Mouse (Mus musculus): ENCODE results near the gene Rasa2.
A peak's percentile ranks its signal among the peaks of the same experiment; 100 is the strongest.
"Not testable (repeated sequence)": the region's sequence is repeated elsewhere in the genome, so short reads cannot be mapped to it uniquely, and the experiment has no call there.

Gene Rasa2

DNA sequence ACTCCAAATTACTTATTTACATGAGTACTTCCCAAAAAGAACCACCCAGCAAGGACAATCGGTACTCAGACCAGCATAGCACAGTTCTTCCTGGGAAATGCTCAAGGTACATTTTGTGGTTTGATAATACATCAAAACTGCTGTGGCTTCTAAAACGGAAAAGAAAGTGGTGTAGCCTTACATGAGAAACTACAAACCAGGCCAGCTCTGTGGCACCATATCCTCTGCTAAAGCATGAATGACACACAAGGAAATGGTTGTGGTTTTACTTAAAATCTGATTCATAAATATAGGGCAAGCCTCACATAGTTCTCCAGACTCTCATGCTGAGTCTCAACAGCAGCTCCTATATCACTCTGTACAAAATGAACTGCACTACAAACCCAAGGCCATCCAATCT lies 48.3 kb downstream of the Rasa2 start:
- no peak for DNase-seq

GRCm38 (mm10) chr9:96578190-96578589 lies 53.2 kb downstream of the Rasa2 start:
- no peak for DNase-seq

GRCm38 (mm10) chr9:96577674-96578073 lies 53.7 kb downstream of the Rasa2 start:
- DNase-seq: no peak

DNA sequence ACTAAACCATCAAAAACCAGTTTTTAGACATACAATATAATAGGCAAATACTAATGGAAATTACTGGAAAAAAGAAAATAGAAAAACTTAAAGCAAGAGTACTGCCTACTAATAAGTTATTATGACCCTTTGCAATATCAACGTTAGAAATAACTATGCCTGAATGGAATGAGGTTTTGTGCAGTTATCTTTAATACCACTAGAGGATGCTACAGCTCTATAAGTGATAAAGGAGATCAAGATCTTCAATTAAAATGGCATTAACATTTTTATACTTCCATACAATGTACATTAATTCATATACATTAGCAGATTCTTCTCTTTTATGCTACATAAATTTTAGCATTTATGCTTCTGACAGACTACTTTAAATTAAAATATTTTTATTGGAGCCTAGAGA lies 58.2 kb downstream of the Rasa2 start:
- DNase-seq: no peak

DNA sequence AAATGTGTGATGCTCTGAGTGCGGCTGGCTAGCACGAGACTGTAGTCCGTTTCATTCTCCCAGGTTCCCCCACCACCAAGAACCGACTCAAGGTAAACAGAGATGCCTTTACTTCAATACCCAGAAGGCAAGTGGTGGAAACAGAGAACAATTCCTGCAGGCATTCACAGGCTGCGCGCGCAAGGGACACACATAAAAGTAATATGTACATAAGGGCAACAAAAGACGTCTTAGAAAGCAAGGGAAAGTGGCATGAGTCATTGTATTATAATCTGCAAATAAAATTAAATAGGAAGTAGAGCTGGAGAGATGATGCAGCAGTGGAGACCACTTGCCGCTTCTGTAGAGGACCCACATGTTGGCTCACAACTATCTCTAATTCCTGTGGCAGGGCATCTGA lies 58.7 kb downstream of the Rasa2 start:
- DNase-seq: no peak

DNA sequence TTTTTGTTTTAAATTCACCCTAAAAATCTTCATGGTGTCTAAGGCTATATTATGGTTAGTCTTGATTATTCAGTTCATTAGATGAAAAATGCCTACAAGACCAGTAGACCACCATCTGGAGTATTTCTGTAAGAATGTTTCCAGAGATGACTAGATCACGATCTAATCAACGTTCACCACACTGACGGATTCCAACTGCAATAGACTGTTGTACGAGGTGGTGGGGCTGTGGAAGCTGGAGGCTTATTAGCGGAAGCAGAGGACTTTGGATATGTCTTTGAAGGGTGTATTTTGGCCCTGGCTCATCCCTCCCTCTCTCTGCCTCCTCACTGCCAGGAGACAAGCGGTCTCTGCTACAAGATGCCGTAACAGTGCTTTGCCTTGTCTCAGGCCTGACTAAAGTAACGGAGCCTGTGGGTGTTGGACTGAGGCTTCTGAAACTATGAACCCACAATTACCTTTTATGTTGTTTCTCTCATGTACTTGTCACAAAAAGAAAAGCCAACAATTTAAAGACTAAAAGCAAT lies 64.9 kb downstream of the Rasa2 start:
- no peak for DNase-seq

DNA sequence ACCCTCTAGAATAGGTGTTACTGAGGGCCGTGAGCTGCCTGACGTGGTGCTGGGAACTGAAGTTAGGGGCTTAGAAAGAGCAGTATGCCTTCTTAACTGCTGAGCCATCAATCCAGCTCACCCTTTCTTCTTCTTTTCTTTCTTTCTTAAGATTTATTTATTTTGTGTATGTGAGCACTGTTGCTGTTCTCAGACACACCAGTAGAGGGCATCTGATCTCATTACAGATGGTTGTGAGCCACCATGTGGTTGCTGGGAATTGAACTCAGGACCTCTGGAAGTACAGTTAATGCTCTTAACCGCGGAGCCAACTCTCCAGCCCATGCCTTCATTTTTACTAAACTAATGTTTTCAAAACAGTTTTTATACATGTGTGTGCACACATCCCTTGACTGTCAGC lies 67.9 kb downstream of the Rasa2 start:
- no peak for DNase-seq

DNA sequence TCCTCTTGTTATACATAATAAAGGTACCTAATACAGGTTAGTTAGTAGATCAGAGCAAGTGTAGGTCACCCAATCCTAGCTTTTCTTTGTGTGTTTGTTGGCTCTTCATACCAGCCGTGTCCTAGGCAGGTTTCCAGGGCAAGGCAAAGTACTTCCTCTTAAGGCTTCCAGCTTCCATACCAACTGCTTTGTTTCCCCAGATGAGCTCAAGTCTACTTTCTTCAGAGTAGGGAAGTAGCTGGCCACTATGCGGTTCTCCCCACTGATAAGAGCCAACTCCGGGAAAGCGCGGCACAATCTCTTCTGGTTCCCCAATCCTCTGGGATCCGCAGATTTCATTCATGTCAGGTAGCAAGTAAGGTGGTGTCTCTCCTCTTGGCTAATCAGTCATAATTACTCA lies 72.3 kb downstream of the Rasa2 start:
- no peak for DNase-seq

- DNase-seq: no peak
Observed at GRCm38 (mm10) chr9:96558594-96558993, 72.8 kb downstream of the Rasa2 start.

DNA sequence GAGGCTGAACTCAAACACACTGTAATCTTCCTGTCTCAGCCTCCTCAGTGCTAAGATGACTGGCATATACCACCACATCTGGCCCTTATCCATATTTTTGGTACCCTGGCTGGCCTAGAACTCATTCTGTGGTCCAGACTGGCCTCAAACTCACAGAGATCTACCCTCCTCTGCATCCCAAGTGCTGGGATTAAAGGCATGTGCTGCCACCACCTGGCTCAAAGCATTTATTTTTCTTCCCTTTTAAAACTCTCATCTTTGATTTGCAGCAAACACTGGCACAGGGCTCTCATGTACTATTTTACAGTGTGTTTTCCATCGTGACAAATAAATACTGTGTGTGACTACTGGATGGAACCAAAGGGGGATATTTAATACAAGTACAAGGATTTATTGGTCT lies 77.3 kb downstream of the Rasa2 start:
- DNase-seq: no peak

DNA sequence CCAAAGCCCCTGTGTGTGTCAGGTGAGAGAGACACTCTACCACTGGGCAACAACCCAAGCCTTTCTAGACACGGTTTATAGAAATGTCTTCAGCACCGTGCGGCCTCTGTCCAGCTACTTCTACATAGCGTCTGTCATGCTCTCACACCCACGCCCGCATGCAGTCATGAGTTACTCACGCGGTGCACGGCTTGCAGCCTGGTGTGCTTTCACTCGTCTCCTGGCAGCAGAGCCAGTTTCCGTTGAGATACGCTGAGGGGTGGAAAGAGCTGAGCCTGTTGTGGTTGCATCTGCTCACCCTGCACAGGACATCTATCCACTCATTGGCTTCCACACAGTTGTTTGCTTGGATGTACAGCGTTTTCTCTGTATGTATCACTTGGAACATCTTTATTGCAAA lies 86.0 kb downstream of the Rasa2 start:
- no peak for DNase-seq

GRCm38 (mm10) chr9:96543643-96544640 lies 87.5 kb downstream of the Rasa2 start:
- peak; percentile 59 for DNase-seq

- no peak for DNase-seq
Observed at GRCm38 (mm10) chr9:96538916-96539315, 92.5 kb downstream of the Rasa2 start.

DNA sequence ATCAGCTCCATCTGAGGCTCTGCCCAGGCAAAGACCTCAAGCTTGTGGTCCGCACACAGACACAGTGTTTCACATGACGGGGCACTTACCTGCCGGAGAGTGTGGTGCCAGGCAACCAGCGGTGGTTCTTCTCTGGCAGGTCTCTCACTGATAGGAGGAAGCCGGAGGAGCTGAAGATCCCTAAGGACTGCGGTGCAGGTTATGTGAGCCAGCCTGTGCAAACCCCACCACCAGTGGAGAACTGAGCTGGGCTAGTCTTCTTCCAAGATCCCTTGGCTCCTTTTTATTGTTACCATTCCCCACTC lies 93.8 kb downstream of the Rasa2 start:
- no peak for DNase-seq

DNA sequence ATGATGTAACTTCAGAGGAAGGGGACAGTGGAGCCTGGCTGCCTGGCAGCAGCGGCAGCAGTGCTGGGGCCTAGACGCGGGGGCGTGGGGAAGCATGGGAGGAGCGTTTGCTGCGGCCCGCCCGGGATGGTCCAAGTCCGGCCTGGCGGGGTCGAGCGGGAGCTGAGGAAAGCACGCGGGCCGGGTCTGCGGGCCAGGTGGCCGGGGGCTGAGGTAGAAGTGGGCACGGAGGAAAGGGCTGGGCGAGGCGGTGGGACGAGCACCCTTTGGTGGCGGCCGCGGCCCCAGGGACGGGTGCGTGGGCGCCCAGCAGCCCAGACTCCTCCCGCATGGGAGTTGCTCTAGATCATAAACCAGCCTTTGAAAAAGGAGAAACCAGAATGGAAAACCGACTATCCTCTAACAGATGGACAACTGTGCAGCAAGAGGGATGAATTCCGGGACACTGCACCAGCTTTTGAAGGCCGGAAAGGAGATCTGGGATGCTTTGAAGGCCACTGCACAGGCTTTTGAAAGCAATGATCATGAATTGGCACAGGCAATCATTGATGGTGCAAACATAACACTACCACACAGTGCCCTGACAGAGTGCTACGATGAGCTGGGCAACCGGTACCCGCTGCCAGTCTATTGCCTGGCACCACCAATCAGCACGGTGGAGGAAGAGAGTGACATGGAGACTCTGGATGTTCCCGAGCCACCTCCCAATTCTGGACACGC lies 94.4 kb downstream of the Rasa2 start:
- peak; percentile 59 for DNase-seq

DNA sequence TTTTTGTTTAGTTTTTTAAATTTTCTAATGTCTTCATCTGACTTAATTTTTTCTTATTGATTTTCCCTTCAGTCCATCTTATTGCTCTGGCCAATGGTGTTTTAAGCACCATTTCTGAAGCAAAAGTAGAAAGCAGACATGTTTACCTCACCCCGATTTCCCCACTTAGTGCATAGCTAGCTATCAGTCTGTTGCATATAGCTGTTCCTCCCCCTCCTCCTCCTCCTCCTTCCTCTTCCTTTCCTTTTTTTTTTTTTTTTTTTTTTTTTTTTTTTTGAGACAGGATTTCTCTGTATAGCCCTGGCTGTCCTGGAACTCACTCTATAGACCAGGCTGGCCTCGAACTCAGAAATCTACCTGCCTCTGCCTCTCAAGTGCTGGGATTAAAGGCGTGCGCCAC lies 95.3 kb downstream of the Rasa2 start:
- DNase-seq: not testable (repeated sequence)

DNA sequence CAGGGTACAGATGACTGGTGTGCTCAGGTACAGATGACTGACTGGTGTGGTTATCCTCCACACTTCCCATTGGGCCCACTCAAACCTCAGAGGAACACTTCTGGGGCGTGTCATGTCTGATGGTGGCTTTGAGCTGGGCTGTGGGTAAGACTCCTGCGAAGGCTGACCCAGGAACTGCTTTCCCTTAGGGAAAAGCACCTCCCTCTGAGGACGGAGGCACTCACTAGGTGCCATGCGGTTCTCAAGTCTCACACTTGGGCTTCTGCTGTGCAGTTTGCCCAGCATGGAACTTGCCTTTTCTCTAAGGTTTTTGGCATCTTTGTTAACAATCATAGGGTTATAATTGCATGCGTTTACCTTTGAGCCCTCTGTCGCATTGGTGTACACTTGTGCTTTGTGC lies 96.0 kb downstream of the Rasa2 start:
- no peak for DNase-seq

GRCm38 (mm10) chr9:96534256-96534655 lies 97.2 kb downstream of the Rasa2 start:
- DNase-seq: no peak

GRCm38 (mm10) chr9:96533476-96533875 lies 97.9 kb downstream of the Rasa2 start:
- no peak for DNase-seq

GRCm38 (mm10) chr9:96532531-96532930 lies 98.9 kb downstream of the Rasa2 start:
- no peak for DNase-seq

- DNase-seq: no peak
Observed at GRCm38 (mm10) chr9:96530674-96531081, 100.7 kb downstream of the Rasa2 start.

DNA sequence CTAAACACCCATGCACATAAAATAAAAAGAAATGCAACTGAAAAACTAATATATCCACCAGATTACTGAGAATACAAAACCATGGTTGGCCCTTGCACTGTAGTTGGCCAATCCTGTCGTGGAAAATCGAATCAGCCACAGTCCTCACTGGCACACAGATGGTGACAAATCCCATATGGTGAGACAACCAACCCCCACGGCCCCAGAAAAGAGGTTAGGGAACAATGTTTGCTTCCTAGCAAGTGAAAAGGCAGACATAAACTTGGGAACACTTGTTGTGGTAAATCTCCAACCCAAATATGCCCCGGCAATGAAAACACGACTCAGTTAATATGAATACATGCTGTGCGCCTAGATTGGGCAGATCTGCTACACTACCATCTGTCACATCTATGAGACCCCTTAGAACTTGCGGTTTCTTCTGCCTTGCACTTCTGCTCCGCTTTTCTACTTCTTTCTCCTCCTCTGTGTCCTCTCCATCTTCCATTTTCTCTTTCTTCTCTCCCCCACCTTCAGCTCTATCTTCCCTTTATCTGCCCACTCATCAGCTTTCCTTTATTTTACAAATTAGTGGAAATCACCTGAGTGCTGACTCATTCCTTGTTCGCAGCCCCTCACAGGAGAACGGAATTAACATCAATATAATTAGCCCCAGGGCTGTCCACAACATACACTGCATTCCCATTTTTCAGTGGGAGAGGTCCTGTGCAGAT lies 101.3 kb downstream of the Rasa2 start:
- no peak for DNase-seq

DNA sequence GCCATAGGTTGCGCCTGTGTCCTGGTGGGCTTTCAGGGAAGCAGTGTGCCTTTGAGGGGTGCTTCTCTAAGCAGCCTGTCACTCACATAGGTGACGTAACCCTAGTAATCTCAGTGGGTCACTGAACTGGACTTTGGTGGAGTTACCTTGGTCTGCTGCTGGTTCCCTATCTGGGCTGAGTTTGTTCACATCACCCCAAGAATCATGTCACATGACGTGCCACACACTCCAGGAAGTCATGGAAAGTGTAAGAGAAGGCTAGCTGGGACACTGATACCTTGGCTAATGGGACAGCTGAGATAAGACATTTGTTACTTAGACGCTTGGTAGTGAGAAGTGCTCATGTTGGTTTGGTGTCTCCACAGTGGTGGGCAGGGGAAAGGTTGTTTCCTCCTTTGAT lies 105.4 kb downstream of the Rasa2 start:
- DNase-seq: no peak
